Mouse (Mus musculus): ENCODE measurements around the gene Neurod2.

The Neurod2 gene

GRCm38 (mm10) chr11:98313790-98314323, 15.6 kb downstream of the Neurod2 start:
- peak; percentile 46 to 89 for DNase-seq

- DNase-seq = peak; percentile 30 to 66
These were observed 30.8 kb downstream of the Neurod2 start for GRCm38 (mm10) chr11:98298484-98299205.

DNA sequence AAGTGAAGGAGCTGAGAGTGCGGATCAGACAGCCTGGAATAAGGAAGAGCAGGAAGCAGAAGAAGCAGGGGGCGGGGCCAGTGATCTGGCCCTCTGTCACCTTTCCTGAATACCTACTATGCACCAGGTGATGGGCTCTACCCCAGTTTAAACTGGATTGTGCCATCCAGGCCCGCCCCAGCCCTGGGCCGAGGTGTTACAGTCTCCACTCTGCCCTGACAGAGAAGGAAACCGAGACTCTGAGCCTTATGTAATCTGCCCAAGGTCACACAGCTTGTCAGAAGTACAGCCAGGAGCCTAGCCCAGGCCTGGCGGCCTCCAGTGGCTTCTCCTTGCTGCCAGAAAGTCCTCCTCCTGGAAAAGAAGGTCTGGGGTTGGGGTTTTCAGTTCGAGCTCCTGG, 31.7 kb downstream of the Neurod2 start:
- DNase-seq = peak; percentile 69 to 81

DNA sequence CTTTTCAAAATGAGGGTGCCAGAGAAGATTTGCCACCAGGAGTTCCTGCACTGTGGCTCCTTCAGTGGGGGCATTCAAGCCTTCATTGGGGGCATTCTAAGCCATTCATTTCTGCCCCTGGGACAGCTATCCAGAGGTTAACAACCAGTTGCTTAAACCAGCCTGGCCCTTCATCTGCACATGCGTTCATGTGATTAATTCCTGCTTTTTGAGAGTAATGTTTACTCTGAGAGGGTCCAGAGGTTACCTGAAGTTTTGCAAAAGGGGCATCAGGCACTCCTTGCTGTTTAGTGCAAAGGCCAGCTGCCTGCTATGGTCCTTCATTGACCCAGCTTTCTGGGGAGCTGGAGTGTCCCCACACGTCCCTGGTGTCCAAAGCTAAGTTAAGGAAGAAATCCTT, 32.5 kb downstream of the Neurod2 start:
- DNase-seq = peak; percentile 19 to 32

DNA sequence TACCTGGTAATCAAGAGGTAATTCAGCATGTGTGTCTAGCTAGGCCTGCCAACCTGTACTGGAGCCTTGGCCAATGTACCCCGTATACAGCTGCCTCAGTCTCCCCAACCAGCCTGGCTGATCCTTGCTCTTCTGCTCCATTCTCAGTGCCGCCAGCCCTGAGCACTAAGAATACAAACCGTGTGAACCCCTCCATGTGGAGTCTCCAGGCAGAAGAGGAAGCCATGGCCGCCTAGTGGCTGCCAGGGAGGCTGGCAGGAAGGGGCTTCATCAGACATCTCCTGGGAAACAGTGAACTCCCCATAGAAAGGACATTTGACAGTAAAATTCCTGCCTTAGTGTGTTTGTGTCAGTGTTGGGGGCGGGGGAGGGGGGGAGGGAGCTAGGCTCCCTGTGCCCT, 33.2 kb downstream of the Neurod2 start:
- peak; percentile 19 to 36 for DNase-seq

- DNase-seq = no peak
These were observed 34.3 kb downstream of the Neurod2 start for GRCm38 (mm10) chr11:98295013-98295585.

- peak; percentile 72 to 87 for DNase-seq
These were observed 35.0 kb downstream of the Neurod2 start for GRCm38 (mm10) chr11:98294188-98295012.

GRCm38 (mm10) chr11:98293070-98293469, 36.4 kb downstream of the Neurod2 start:
- peak in 1 of 2 experiments; percentile 44 for DNase-seq

DNA sequence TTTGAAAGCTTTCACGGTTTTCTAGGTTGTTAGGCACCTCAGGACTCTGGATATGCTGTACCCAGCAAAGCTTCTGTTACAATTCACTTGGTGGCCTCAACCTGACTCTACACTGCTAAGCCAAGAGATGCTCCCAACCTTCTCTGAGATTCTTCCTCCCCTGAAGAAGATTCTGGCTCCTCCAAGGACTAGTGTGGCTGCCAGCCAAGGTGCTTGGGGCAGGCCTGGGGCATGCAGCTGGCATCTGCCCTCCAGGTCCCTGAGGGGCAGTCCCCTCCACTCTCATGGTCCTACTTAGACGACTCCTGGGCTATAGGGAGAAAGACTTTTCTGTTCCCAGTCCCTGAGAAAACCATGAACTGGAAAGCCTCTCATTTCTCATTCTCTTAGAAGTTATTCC, 38.5 kb downstream of the Neurod2 start:
- DNase-seq = no peak

- DNase-seq = peak; percentile 59 to 63
These were observed 39.6 kb downstream of the Neurod2 start for GRCm38 (mm10) chr11:98289873-98290272.

GRCm38 (mm10) chr11:98287961-98288360, 41.5 kb downstream of the Neurod2 start:
- peak in 1 of 2 experiments; percentile 41 for DNase-seq

- no peak for DNase-seq
These were observed 41.9 kb downstream of the Neurod2 start for GRCm38 (mm10) chr11:98287531-98287930.

- DNase-seq = peak in 1 of 2 experiments; percentile 18
These were observed 44.1 kb downstream of the Neurod2 start for GRCm38 (mm10) chr11:98285368-98285767.

DNA sequence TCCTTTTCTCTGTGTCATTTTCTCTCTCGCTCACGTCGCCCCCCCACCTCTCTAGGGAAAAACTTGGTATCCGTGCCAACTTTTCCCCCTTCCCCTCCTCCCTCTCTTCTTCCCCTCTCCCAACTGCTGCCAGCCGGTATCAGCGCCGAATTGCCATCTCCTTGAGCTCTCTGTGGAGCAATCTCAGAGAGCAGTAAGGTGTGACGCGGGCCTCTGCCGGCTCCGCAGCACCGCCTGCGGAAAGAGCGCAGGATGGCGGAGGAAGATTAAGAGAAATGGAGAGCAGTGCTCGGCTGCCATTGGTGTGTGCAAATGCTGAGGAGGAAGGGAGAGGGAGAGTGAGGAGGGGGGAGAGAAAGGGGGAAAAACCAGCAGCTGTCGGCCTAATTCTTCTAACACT, 45.2 kb downstream of the Neurod2 start:
- peak in 1 of 2 experiments; percentile 18 for DNase-seq

DNA sequence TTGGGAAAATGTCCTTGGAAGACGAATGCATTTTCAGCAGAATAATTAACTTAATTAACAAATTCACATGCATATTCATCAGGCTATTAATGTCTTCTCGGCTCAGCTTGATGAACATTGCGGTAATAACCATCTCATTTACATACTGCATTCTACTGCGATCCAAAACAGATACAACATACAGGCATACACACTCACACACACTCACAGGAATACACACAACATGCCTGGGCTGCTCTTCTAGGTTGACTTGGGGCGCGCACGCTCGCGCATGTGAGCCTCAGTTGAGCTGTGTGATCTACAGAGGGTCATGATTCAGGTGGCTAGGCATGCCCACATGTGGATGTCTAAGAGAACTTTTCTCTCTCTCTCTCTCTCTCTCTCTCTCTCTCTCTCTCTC, 45.7 kb downstream of the Neurod2 start:
- no peak for DNase-seq

Measured in kidney, postnatal 36 days (tissue).